Mouse (Mus musculus): ENCODE data around the gene Tor2a. TPM values are rescaled to one million over a fixed set of nuclear protein-coding genes. Genes with fewer than 3 reads are reported as not detected.

The Tor2a gene
- polyA plus RNA-seq, 1 experiment = 133 TPM

DNA sequence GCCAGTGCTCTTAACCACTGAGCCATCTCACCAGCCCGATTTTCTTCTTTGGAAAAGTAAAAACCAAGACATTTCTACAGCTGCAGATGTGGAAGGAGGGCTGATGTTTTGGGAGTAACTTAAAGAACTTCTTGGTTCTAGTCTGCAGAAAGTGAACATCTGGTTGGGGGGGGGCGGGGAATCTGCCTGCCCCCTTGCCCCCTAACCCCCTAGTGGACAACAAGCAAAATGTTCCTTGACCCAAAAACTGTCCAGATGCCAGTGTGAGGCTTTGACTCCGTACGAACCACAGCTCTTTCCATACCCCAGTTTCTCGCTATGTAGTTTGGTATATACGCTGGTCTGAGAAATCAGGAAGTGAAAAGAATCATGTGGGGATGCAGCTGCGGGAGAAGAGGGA is 6.8 kb upstream of the Tor2a start:
- 68% methylated on average over 7 of the region's 7 CpGs for WGBS
- Histone ChIP-seq H3K27ac (ENCODE audit: insufficient read depth, low read depth, low read length) (no peak overlapping the region), H3K4me3 (ENCODE audit: low read depth, low read length) (no peak overlapping the region), H3K27me3 (ENCODE audit: control insufficient read depth, insufficient read depth, low read length) (no peaks in the 10 kb centered on the region), H3K36me3 (ENCODE audit: control insufficient read depth, insufficient read depth, low read length) (no peaks in the 10 kb centered on the region; the same call in 1 of the 2 replicates), H3K4me1 (ENCODE audit: control insufficient read depth, insufficient read depth, insufficient read length, low read length) (peaks cover 5% of the 10 kb centered on the region)
- TF ChIP-seq CTCF (IDR thresholded peaks at IDR 0.05; ENCODE audit: extremely low read depth, insufficient read length, insufficient replicate concordance, low read depth, low read length) = peak; percentile 18; the same call in 1 of the 2 replicates
- no peak for TF ChIP-seq POLR2A (IDR thresholded peaks at IDR 0.05; ENCODE audit: low read depth, low read length)

DNA sequence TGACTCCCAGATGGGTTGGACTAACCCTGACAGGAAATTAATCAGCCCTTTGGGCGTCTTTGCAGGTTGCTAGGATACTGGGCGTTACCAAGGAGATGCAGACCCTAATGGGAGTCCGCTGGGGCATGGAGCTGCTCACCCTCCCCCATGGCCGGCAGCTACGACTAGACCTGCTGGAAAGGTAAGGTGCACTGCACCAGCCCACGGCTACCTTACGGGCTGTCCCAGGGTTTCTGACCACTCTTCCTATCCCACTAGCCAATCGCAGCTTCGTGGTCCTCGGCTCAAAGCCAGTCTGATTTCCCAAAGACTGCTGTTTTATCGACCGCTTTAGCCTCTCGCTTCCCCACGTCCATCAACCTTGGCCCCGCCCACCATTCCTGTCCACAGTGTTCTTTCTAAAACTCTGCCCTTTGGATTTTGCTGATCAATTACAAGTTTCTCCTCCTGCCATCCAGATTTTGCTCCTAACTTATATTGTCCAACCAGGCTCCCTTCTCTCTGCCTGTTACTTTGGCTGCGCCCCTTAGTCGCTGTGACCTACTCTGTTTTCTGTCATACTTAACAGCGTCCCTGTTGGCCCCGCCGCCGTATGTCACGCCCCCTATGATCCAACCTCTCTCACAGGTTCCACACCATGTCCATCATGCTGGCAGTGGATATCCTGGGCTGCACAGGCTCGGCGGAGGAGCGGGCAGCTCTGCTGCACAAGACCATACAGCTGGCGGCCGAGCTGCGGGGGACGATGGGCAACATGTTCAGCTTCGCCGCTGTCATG is 6.0 kb upstream of the Tor2a start:
- Histone ChIP-seq H3K27ac (ENCODE audit: insufficient read depth, low read depth, low read length) (no peak overlapping the region), H3K36me3 (ENCODE audit: control insufficient read depth, insufficient read depth, low read length) (no peaks in the 10 kb centered on the region; the same call in 1 of the 2 replicates), H3K4me3 (ENCODE audit: low read depth, low read length) (peak overlapping the region; percentile 59), H3K27me3 (ENCODE audit: control insufficient read depth, insufficient read depth, low read length) (no peaks in the 10 kb centered on the region), H3K4me1 (ENCODE audit: control insufficient read depth, insufficient read depth, insufficient read length, low read length) (peaks cover 5% of the 10 kb centered on the region)
- 21% methylated on average over 31 of the region's 31 CpGs for WGBS
- no peak for TF ChIP-seq POLR2A (IDR thresholded peaks at IDR 0.05; ENCODE audit: low read depth, low read length)
- TF ChIP-seq CTCF (IDR thresholded peaks at IDR 0.05; ENCODE audit: extremely low read depth, insufficient read length, insufficient replicate concordance, low read depth, low read length) = no peak

DNA sequence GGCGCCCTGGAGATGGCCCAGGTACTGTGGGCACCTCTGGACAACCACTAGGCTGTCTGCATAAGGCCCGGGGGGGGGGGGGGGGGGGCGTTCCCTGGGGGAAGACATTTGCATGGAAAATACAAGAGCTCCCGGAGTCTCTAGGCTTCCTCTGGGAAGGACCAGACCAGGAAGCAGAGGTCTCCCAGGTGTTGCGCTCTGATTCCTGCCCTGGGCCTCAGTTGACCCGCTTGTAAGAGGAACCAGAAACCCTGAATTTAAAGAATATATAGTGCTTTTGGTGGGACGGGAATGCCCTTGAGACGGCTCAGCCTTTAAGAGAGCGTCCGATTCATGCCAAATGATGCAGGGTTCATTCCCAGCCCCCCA is 5.4 kb upstream of the Tor2a start:
- Histone ChIP-seq H3K4me1 (ENCODE audit: control insufficient read depth, insufficient read depth, insufficient read length, low read length) (peaks cover 3% of the 10 kb centered on the region), H3K27me3 (ENCODE audit: control insufficient read depth, insufficient read depth, low read length) (no peaks in the 10 kb centered on the region), H3K27ac (ENCODE audit: insufficient read depth, low read depth, low read length) (no peak overlapping the region), H3K4me3 (ENCODE audit: low read depth, low read length) (peak overlapping the region; percentile 59), H3K36me3 (ENCODE audit: control insufficient read depth, insufficient read depth, low read length) (no peaks in the 10 kb centered on the region; the same call in 1 of the 2 replicates)
- 22% methylated on average over 10 of the region's 10 CpGs for WGBS
- TF ChIP-seq POLR2A (IDR thresholded peaks at IDR 0.05; ENCODE audit: low read depth, low read length) (no peak), CTCF (IDR thresholded peaks at IDR 0.05; ENCODE audit: extremely low read depth, insufficient read length, insufficient replicate concordance, low read depth, low read length) (no peak)

GRCm38 (mm10) chr2:32752181-32752580 is 4.9 kb upstream of the Tor2a start:
- Histone ChIP-seq H3K27me3 (ENCODE audit: control insufficient read depth, insufficient read depth, low read length) (no peaks in the 10 kb centered on the region), H3K4me3 (ENCODE audit: low read depth, low read length) (no peak overlapping the region), H3K4me1 (ENCODE audit: control insufficient read depth, insufficient read depth, insufficient read length, low read length) (peaks cover 3% of the 10 kb centered on the region), H3K36me3 (ENCODE audit: control insufficient read depth, insufficient read depth, low read length) (no peaks in the 10 kb centered on the region; the same call in 1 of the 2 replicates), H3K27ac (ENCODE audit: insufficient read depth, low read depth, low read length) (no peak overlapping the region)
- 67% methylated on average over 10 of the region's 10 CpGs for WGBS
- TF ChIP-seq CTCF (IDR thresholded peaks at IDR 0.05; ENCODE audit: extremely low read depth, insufficient read length, insufficient replicate concordance, low read depth, low read length) = no peak
- no peak for TF ChIP-seq POLR2A (IDR thresholded peaks at IDR 0.05; ENCODE audit: low read depth, low read length)

- no peak overlapping the region for H3K27ac ChIP-seq (ENCODE audit: insufficient read depth, low read depth, low read length)
- peaks cover 19% of the 10 kb centered on the region for H3K36me3 ChIP-seq (ENCODE audit: control insufficient read depth, insufficient read depth, low read length)
- no peak overlapping the region for H3K4me3 ChIP-seq (ENCODE audit: low read depth, low read length)
- no peaks in the 10 kb centered on the region for H3K27me3 ChIP-seq (ENCODE audit: control insufficient read depth, insufficient read depth, low read length)
- 32% methylated on average over 6 of the region's 6 CpGs for WGBS
- TF ChIP-seq CTCF (IDR thresholded peaks at IDR 0.05; ENCODE audit: extremely low read depth, insufficient read length, insufficient replicate concordance, low read depth, low read length) = no peak
- no peak for TF ChIP-seq POLR2A (IDR thresholded peaks at IDR 0.05; ENCODE audit: low read depth, low read length)
- no peaks in the 10 kb centered on the region for H3K4me1 ChIP-seq (ENCODE audit: control insufficient read depth, insufficient read depth, insufficient read length, low read length)
These were observed 369 bp upstream of the Tor2a start for GRCm38 (mm10) chr2:32756674-32757055.

GRCm38 (mm10) chr2:32758503-32758902 is 1.5 kb downstream of the Tor2a start:
- Histone ChIP-seq H3K36me3 (ENCODE audit: control insufficient read depth, insufficient read depth, low read length) (peaks cover 31% of the 10 kb centered on the region), H3K4me1 (ENCODE audit: control insufficient read depth, insufficient read depth, insufficient read length, low read length) (no peaks in the 10 kb centered on the region), H3K27me3 (ENCODE audit: control insufficient read depth, insufficient read depth, low read length) (no peaks in the 10 kb centered on the region), H3K4me3 (ENCODE audit: low read depth, low read length) (no peak overlapping the region), H3K27ac (ENCODE audit: insufficient read depth, low read depth, low read length) (peak overlapping the region; percentile 33; the same call in 1 of the 2 replicates)
- WGBS = 83% methylated on average over 8 of the region's 8 CpGs
- no peak for TF ChIP-seq CTCF (IDR thresholded peaks at IDR 0.05; ENCODE audit: extremely low read depth, insufficient read length, insufficient replicate concordance, low read depth, low read length)
- TF ChIP-seq POLR2A (IDR thresholded peaks at IDR 0.05; ENCODE audit: low read depth, low read length) = no peak

GRCm38 (mm10) chr2:32759001-32759400 is 2.0 kb downstream of the Tor2a start:
- Histone ChIP-seq H3K4me3 (ENCODE audit: low read depth, low read length) (no peak overlapping the region), H3K27me3 (ENCODE audit: control insufficient read depth, insufficient read depth, low read length) (no peaks in the 10 kb centered on the region), H3K36me3 (ENCODE audit: control insufficient read depth, insufficient read depth, low read length) (peaks cover 31% of the 10 kb centered on the region), H3K4me1 (ENCODE audit: control insufficient read depth, insufficient read depth, insufficient read length, low read length) (no peaks in the 10 kb centered on the region), H3K27ac (ENCODE audit: insufficient read depth, low read depth, low read length) (peak overlapping the region; percentile 33; the same call in 1 of the 2 replicates)
- no peak for TF ChIP-seq POLR2A (IDR thresholded peaks at IDR 0.05; ENCODE audit: low read depth, low read length)
- no peak for TF ChIP-seq CTCF (IDR thresholded peaks at IDR 0.05; ENCODE audit: extremely low read depth, insufficient read length, insufficient replicate concordance, low read depth, low read length)
- 85% methylated on average over 2 of the region's 2 CpGs for WGBS
